Mouse (Mus musculus) G1E-ER4 (cell line): ENCODE measurements around the gene Clcn6. TPM values are rescaled to one million over a fixed set of nuclear protein-coding genes. Genes with fewer than 3 reads are reported as not detected.

Experiments used
- GATA1 ChIP-seq: IDR thresholded peaks from one replicate; pipeline ENCODE4 v1.8.0; 2012; ENCODE audit warnings: low read length, inconsistent platforms
- polyA plus RNA-seq: library from polyadenylated mRNA; stranded (reverse); fragments of >175 nt; gene quantifications from 2 replicates; pipeline ENCODE4 v1.2.3, GENCODE M21; 2012

The Clcn6 gene
- 3.5 and 4.1 TPM in 2 replicates for polyA plus RNA-seq

- no peak for TF ChIP-seq GATA1
These were observed at the start of gene Clcn6, which contains the start of gene Mthfr for GRCm38 (mm10) chr4:148038600-148039253. TSS of gene Clcn6 (minus strand) at chr4:148038821. TSS of gene Mthfr (plus strand) at chr4:148039077.

GRCm38 (mm10) chr4:148087907-148088527, 49.4 kb upstream of the Clcn6 start, which contains the start of gene Agtrap:
TSS of gene Agtrap (minus strand) at chr4:148088031.
- no peak for TF ChIP-seq GATA1

DNA sequence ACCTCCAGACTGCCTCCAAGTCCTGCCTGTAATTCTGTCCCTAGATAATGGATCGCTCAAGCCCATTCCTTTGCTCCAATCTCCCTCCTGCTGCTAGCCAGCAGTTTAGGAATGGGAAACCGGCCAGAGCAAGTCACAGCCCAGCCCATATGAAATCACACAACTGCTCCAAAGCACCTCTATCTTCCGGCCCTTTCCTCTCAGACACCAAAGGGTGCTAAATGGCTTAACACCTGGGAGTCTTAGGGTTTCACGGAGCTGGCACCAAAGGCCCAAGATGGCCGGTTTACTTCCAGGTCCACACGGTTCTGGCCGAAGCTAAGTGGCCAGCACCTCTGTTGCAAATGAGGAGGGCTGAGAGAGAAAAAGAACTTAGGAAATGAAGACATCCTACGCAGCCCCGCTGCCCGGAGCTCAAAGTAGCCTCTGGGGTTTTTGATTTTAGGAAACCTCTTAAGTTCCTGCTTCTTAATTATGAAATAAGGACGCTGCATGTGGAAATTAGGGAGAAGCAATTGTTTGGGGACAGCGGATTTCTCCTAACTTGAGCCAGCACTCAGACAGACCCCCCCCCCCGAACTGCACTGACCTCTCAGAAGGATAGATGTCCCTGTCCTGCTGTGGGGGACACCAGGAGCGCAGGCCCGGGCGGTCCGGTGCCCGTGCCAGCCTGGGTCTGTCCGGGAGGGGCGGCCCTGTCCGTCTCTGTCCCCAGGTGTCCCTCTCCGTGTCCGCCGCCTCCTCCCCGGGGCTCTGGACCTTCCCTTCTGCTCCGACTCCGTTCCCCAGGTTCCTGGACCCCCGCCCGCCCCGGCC, 48.7 kb upstream of the Clcn6 start:
- no peak for TF ChIP-seq GATA1

GRCm38 (mm10) chr4:148085907-148086305, 47.3 kb upstream of the Clcn6 start:
- TF ChIP-seq GATA1: no peak

- no peak for TF ChIP-seq GATA1
These were observed 46.7 kb upstream of the Clcn6 start for GRCm38 (mm10) chr4:148085131-148085906.

GRCm38 (mm10) chr4:148084261-148084714, 45.7 kb upstream of the Clcn6 start:
- no peak for TF ChIP-seq GATA1

- TF ChIP-seq GATA1: no peak
These were observed 44.7 kb upstream of the Clcn6 start for GRCm38 (mm10) chr4:148083176-148083899.

DNA sequence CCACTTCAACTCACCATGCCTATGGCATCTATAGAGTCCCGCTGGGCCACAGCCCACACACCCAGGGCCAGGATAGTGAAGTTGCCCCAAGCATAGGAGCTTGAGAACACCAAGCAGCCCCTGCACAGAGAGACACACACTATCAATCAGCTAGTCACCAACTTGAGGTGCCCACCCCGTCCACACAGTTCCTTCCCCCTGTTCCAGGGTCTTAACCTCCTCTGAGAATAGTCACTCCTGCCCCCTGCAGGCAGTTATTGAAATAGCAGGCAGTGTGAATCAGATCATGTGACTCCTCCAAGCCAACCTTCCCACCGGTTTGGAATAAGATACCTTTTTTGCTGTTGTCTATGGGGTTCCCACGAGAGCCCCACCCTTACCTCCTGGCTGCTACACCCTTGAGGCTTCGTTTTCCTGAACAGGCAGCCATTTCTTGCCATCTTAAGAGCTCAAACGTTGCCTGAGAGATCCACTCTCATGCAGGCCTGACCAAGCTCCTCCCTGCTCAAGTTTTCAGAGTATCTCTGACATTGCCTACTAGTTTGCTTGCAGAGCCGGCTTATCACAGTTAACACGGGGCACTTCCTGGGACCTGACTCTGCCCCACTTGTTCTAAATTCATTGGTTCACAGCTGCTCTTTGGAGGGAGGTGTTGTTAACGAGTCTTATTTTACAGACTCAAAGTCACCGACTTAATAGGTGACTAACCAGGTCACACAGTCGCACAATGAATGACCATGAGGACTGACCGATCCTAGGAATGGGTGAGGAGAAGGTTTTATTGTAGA, 43.8 kb upstream of the Clcn6 start:
- TF ChIP-seq GATA1: no peak

- TF ChIP-seq GATA1: no peak
These were observed 42.6 kb upstream of the Clcn6 start for GRCm38 (mm10) chr4:148081201-148081600.

DNA sequence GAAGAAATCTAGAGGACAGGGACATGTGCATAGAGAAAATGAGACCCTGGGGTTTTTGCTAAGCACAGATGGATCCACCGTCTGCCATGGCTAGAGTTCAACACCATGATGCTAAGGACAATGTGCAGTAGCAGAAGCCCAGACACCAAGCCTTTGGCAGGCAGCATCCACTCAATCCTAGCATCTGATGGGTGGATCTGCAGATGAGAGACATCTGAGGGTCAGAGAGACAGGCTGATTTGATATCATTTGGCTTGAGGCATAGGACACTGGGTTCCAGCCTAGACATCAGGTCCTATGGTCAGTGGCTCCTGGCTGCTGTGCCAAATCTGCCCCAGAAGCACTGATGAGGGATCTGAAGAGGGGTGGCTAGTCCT, 42.0 kb upstream of the Clcn6 start:
- TF ChIP-seq GATA1: no peak

DNA sequence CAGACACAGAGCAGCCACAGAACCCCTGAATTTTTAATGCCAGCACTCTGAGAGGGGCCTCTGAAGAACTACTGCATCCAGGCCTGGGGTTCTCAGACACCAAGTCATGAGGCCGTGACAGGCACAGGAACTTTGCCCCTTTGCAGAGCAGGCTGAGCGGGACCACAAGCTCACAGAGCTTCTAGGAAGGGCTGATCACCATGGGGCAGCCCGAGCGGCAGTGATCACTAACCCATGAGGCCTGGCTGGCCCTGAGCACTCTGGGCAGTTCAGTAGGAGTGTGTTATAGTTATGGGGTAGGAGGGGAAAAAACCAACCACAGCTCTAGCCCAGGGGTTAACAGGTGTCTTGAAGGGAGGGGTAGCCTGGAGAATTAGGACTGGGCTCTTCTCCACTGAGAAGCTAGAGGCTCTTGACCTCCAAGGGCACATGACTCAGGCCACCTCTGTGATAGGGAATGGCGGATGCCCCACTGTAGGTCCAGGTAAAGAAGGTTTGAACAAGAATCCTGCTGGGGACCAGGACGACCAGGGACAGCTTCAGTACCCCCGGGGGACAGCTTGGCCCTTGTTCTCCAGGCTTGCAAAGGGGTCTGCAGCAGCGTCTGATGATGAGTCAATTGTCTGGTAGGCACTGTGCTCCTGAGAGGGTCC, 41.4 kb upstream of the Clcn6 start:
- no peak for TF ChIP-seq GATA1

DNA sequence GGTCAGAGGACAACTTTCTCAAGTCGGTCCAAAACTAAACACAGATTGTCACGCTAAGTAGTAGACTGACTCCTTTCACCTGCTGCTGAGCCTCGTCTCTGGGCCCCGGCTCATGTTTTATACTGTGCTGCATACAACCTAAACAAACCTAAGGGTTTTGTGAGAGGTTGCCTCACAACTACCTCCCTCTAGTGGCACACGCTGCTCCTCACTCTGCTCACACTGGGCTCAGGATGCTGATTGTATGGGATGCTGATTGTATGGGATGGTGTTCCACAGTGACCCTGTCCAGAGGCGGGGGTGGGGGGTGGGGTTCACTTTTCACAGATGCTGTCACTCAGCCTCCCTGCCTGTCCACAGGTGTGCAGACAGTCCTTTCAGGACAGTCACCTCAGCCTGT, 40.6 kb upstream of the Clcn6 start:
- no peak for TF ChIP-seq GATA1

GRCm38 (mm10) chr4:148075881-148076280, 37.3 kb upstream of the Clcn6 start:
- no peak for TF ChIP-seq GATA1

DNA sequence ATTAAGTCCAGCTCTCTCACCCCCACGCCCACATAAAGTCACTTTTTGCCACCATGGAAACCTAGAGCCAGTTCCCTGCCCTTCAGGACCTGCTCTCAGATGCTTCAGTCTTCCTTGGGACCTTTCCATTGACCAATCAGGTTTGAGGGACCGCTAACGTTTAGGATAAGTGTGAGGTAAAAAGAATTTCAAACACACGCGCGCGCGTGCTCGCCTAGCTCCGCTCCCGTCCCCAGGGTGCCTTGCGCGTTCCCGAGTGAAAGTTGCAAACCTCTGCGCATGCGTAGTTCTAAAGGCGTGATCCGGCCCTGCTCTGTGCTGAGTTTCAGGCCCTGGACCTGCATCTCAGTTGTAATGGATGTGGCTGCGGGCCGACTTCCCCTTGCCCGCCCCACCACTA, 36.6 kb upstream of the Clcn6 start:
- no peak for TF ChIP-seq GATA1
